Mouse (Mus musculus) inflammation-experienced regulatory T-cells, adult 6 months (primary cell): Measurements from ENCODE around the gene Unc13b. TPM values are rescaled to one million over a fixed set of nuclear protein-coding genes. Genes with fewer than 3 reads are reported as not detected.

ENCODE experiments used
- ATAC-seq: one replicate; pipeline ENCODE4 v1.8.0; 2017
- polyA plus RNA-seq, 3 experiments: library from polyadenylated mRNA; unstranded; fragments of 100-300 nt; shearing (Covaris generic); gene quantifications; one replicate each; pipeline ENCODE4 v1.2.1; 2017

Unc13b gene
- polyA plus RNA-seq, 3 experiments from 2014 or later, result 0.23 to 0.38 TPM; not detected in 1

- ATAC-seq, result no peak
Observed at GRCm38 (mm10) chr4:43037860-43038566, 20.7 kb upstream of the Unc13b start.

- ATAC-seq, result no peak
Observed at GRCm38 (mm10) chr4:43038567-43039495, 19.9 kb upstream of the Unc13b start.

GRCm38 (mm10) chr4:43039609-43040008 lies 19.1 kb upstream of the Unc13b start:
- no peak for ATAC-seq

- ATAC-seq, result peak; percentile 93
Observed at GRCm38 (mm10) chr4:43040114-43040572, 18.6 kb upstream of the Unc13b start.

GRCm38 (mm10) chr4:43040881-43041547 lies 17.7 kb upstream of the Unc13b start:
- no peak for ATAC-seq

GRCm38 (mm10) chr4:43043644-43044357 lies 15.0 kb upstream of the Unc13b start:
- ATAC-seq, result peak; percentile 49

- ATAC-seq, result no peak
Observed at GRCm38 (mm10) chr4:43044673-43045072, 14.1 kb upstream of the Unc13b start.

- ATAC-seq, result no peak
Observed at GRCm38 (mm10) chr4:43045285-43045658, 13.5 kb upstream of the Unc13b start.

GRCm38 (mm10) chr4:43045659-43046302 lies 13.0 kb upstream of the Unc13b start, which contains the start of gene Fam214b:
Fam214b (minus strand) TSS chr4:43046220.
- peak; percentile 68 for ATAC-seq

- ATAC-seq, result no peak
Observed at GRCm38 (mm10) chr4:43046607-43047006, 12.1 kb upstream of the Unc13b start.

GRCm38 (mm10) chr4:43047231-43047630 lies 11.5 kb upstream of the Unc13b start:
- ATAC-seq, result peak; percentile 59

- ATAC-seq, result peak; percentile 70
Observed at GRCm38 (mm10) chr4:43052627-43053026, 6.1 kb upstream of the Unc13b start.

- ATAC-seq, result no peak
Observed at GRCm38 (mm10) chr4:43057654-43058053, 1.1 kb upstream of the Unc13b start.

GRCm38 (mm10) chr4:43058392-43058752 lies 381 bp upstream of the Unc13b start:
- no peak for ATAC-seq

- ATAC-seq, result no peak
Observed at GRCm38 (mm10) chr4:43059697-43060096, 944 bp downstream of the Unc13b start.

GRCm38 (mm10) chr4:43060286-43060685 lies 1.5 kb downstream of the Unc13b start:
- no peak for ATAC-seq

- ATAC-seq, result no peak
Observed at GRCm38 (mm10) chr4:43065471-43065870, 6.7 kb downstream of the Unc13b start.

- no peak for ATAC-seq
Observed at GRCm38 (mm10) chr4:43074923-43075322, 16.2 kb downstream of the Unc13b start.

- no peak for ATAC-seq
Observed at GRCm38 (mm10) chr4:43078071-43078718, 19.4 kb downstream of the Unc13b start.

GRCm38 (mm10) chr4:43082458-43082857 lies 23.7 kb downstream of the Unc13b start:
- ATAC-seq, result no peak

- no peak for ATAC-seq
Observed at GRCm38 (mm10) chr4:43089950-43090349, 31.2 kb downstream of the Unc13b start.
